Mouse (Mus musculus) hindbrain, embryonic 14.5 days (tissue): Measurements from ENCODE around the gene Cul9. TPM values are rescaled to one million over a fixed set of nuclear protein-coding genes. Genes with fewer than 3 reads are reported as not detected.
A peak's percentile ranks its signal among the peaks of the same experiment; 100 is the strongest.

Source experiments
- ATAC-seq: fragments of 200-750 bp; cut with Nextera tagmentation; 2 replicates; pipeline ENCODE4 v1.8.0; 2017; ENCODE audit warnings: moderate number of reproducible peaks, mild to moderate bottlenecking, moderate TSS enrichment, moderate library complexity; ENCODE audit not compliant: low FRiP score
- DNase-seq: peaks from one replicate; pipeline ENCODE4 v3.0.0-alpha.2; 2015; ENCODE audit warnings: low spot score
- H3K27ac ChIP-seq: fragments of 300-500 bp; sonication (generic); 2 replicates; pipeline ENCODE4 v1.5.1; 2014; ENCODE audit warnings: mild to moderate bottlenecking, moderate library complexity
- H3K27me3 ChIP-seq: fragments of 300-500 bp; sonication (generic); 2 replicates; pipeline ENCODE4 v1.6.1; 2014; ENCODE audit warnings: mild to moderate bottlenecking, low read length, mixed read lengths; ENCODE audit not compliant: control insufficient read depth, insufficient read depth
- H3K36me3 ChIP-seq: fragments of 300-500 bp; sonication (generic); replicated peaks from 2 replicates; pipeline ENCODE4 v1.6.1; 2014; ENCODE audit not compliant: control insufficient read depth, insufficient read depth
- H3K4me1 ChIP-seq: fragments of 300-500 bp; sonication (generic); replicated peaks from 2 replicates; pipeline ENCODE4 v1.6.1; 2014; ENCODE audit warnings: antibody characterized with exemption, low read length, mixed read lengths; ENCODE audit not compliant: control insufficient read depth, insufficient read depth
- H3K4me2 ChIP-seq: fragments of 300-500 bp; sonication (generic); replicated peaks from 2 replicates; pipeline ENCODE4 v1.6.1; 2014; ENCODE audit warnings: mild to moderate bottlenecking, moderate library complexity
- H3K4me3 ChIP-seq: fragments of 300-500 bp; sonication (generic); replicated peaks from 2 replicates; pipeline ENCODE4 v1.5.1; 2014; ENCODE audit warnings: mild to moderate bottlenecking, low read length
- H3K9ac ChIP-seq: fragments of 300-500 bp; sonication (generic); 2 replicates; pipeline ENCODE4 v1.6.1; 2014
- H3K9me3 ChIP-seq: fragments of 300-500 bp; sonication (generic); 2 replicates; pipeline ENCODE4 v1.6.1; 2016; ENCODE audit warnings: low read length; ENCODE audit not compliant: control insufficient read depth
- WGBS: fragments of 180-500 bp; shearing (Covaris S2); extraction: QIAGEN DNeasy Blood & Tissue Kit; methylation state at CpG from one replicate; pipeline ENCODE4 v1.1.7; 2014; 5-methylcytosine and 5-hydroxymethylcytosine counted together
- polyA plus RNA-seq: library from polyadenylated mRNA; unstranded; fragments of >200 nt; fragmentation: Nextera tagmentation; extraction: Ambion mirVana; gene quantifications from 2 replicates; pipeline ENCODE4 v1.2.1, GENCODE M21; 2014

Cul9 gene
- polyA plus RNA-seq, 1 experiment from 2014 or later, result 14.7 TPM

GRCm38 (mm10) chr17:46555673-46556583, 9.7 kb upstream of the Cul9 start, which contains the start of gene Srf:
Srf (minus strand) TSS chr17:46556175.
- H3K4me2 ChIP-seq, result peak within 1 kb of the TSS; percentile 74
- no peaks in the 10 kb centered on the region for H3K27me3 ChIP-seq
- H3K4me1 ChIP-seq, result peaks cover 29% of the 10 kb centered on the region
- peak; percentile 98 for DNase-seq
- H3K9me3 ChIP-seq, result no peaks in the 10 kb centered on the region
- peak; percentile 95 for ATAC-seq
- H3K4me3 ChIP-seq, result peak within 1 kb of the TSS; percentile 99
- peak within 1 kb of the TSS; percentile 93 for H3K27ac ChIP-seq
- peaks cover 17% of the 10 kb centered on the region for H3K36me3 ChIP-seq
- H3K9ac ChIP-seq, result peak within 1 kb of the TSS; percentile 99
- under 1% methylated on average over 78 of the region's 87 CpGs for WGBS

GRCm38 (mm10) chr17:46554977-46555672, 8.9 kb upstream of the Cul9 start:
- Histone ChIP-seq H3K27me3 (no peaks in the 10 kb centered on the region), H3K36me3 (peaks cover 25% of the 10 kb centered on the region), H3K27ac (peak overlapping the region; percentile 93), H3K9me3 (no peaks in the 10 kb centered on the region), H3K9ac (peak overlapping the region; percentile 99), H3K4me1 (peaks cover 29% of the 10 kb centered on the region), H3K4me3 (peak overlapping the region; percentile 99), H3K4me2 (peak overlapping the region; percentile 74)
- under 1% methylated on average over 65 of the region's 75 CpGs for WGBS
- DNase-seq (no peak), ATAC-seq (no peak; the same call in 1 of the 2 replicates)

GRCm38 (mm10) chr17:46554646-46554976, 8.4 kb upstream of the Cul9 start:
- H3K9ac ChIP-seq, result peak overlapping the region; percentile 99
- H3K4me2 ChIP-seq, result peak overlapping the region; percentile 74
- H3K27ac ChIP-seq, result peak overlapping the region; percentile 93
- no peaks in the 10 kb centered on the region for H3K9me3 ChIP-seq
- H3K36me3 ChIP-seq, result peaks cover 30% of the 10 kb centered on the region
- 2% methylated on average over 11 of the region's 11 CpGs for WGBS
- ATAC-seq, result no peak
- peaks cover 29% of the 10 kb centered on the region for H3K4me1 ChIP-seq
- peak overlapping the region; percentile 99 for H3K4me3 ChIP-seq
- H3K27me3 ChIP-seq, result no peaks in the 10 kb centered on the region
- no peak for DNase-seq

- DNase-seq (no peak), ATAC-seq (no peak)
- peaks cover 36% of the 10 kb centered on the region for H3K36me3 ChIP-seq
- no peaks in the 10 kb centered on the region for H3K27me3 ChIP-seq
- peaks cover 29% of the 10 kb centered on the region for H3K4me1 ChIP-seq
- peak overlapping the region; percentile 74 for H3K4me2 ChIP-seq
- H3K9me3 ChIP-seq, result no peaks in the 10 kb centered on the region
- H3K9ac ChIP-seq, result peak overlapping the region; percentile 99
- WGBS, result 70% methylated on average over 3 of the region's 3 CpGs
- no peak overlapping the region for H3K27ac ChIP-seq
- H3K4me3 ChIP-seq, result peak overlapping the region; percentile 99
These were observed 7.7 kb upstream of the Cul9 start for GRCm38 (mm10) chr17:46553926-46554325.

- H3K9me3 ChIP-seq, result no peaks in the 10 kb centered on the region
- DNase-seq, result no peak
- peaks cover 29% of the 10 kb centered on the region for H3K4me1 ChIP-seq
- peak overlapping the region; percentile 49; the same call in 1 of the 2 replicates for H3K27ac ChIP-seq
- peak overlapping the region; percentile 99; the same call in 1 of the 2 replicates for H3K9ac ChIP-seq
- peak overlapping the region; percentile 99 for H3K4me3 ChIP-seq
- 49% methylated on average over 11 of the region's 11 CpGs for WGBS
- H3K4me2 ChIP-seq, result peak overlapping the region; percentile 74
- no peak for ATAC-seq
- peaks cover 41% of the 10 kb centered on the region for H3K36me3 ChIP-seq
- peaks cover 1% of the 10 kb centered on the region; the same call in 1 of the 2 replicates for H3K27me3 ChIP-seq
These were observed 7.3 kb upstream of the Cul9 start for GRCm38 (mm10) chr17:46553469-46553868.

DNA sequence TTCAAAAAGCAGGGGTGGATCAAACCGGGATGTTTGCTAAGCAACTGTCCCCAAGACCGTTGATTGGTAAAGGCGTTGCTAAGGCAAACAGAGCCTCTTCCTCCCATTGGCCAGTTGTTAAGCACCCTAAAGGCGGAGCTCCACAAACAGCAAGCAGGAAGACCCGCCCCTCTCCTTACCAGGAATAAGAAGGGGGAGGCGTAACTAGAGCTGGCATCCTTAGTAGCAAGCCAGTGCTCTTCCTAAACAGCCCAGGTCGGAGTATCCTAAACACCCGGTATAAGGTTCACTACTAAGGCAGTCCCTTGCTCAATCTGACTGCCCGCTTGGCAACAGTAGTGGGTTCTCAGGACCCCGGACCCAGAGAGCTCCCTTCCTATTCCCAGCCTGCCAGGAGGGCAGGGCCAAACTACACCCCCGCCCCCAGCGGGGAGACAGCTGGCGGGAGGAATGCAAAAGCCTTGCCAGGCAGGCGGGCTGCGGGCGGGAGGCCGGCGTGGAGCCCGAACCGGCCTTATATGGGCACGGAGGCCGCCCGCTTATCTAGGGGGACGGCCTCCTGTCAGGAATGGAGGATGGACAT, 6.7 kb upstream of the Cul9 start:
- peak overlapping the region; percentile 99 for H3K4me3 ChIP-seq
- no peaks in the 10 kb centered on the region for H3K9me3 ChIP-seq
- 3% methylated on average over 24 of the region's 24 CpGs for WGBS
- H3K9ac ChIP-seq, result peak overlapping the region; percentile 99; the same call in 1 of the 2 replicates
- H3K36me3 ChIP-seq, result peaks cover 46% of the 10 kb centered on the region
- peak overlapping the region; percentile 74 for H3K4me2 ChIP-seq
- ATAC-seq (peak; percentile 75), DNase-seq (peak; percentile 85)
- H3K27me3 ChIP-seq, result peaks cover 5% of the 10 kb centered on the region; the same call in 1 of the 2 replicates
- peaks cover 29% of the 10 kb centered on the region for H3K4me1 ChIP-seq
- peak overlapping the region; percentile 49 for H3K27ac ChIP-seq

DNA sequence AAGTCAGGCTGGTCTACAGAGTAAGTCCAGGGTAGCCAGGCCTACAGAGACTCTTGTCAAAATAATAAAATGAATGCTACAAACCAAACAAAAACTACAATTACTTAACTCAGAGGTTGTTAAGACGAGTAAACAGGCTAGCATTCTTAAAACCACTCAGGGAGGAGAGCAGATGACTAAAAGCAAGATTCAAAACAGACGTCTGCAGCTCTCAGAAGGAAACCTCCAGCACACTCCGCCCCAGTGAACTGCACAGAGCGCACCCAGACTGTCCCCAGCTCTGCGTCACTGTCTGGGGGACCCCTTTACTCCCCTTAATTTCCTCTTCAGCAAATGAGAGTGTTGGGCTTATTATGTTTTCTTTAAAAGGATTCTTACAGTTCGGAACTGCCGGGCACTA, 6.0 kb upstream of the Cul9 start:
- 84% methylated on average over 7 of the region's 7 CpGs for WGBS
- H3K9me3 ChIP-seq, result no peaks in the 10 kb centered on the region
- H3K27ac ChIP-seq, result no peak overlapping the region

GRCm38 (mm10) chr17:46551369-46551768, 5.2 kb upstream of the Cul9 start:
- DNase-seq, result no peak

More for the DNA sequence above, 6.0 kb upstream of the Cul9 start:
- Histone ChIP-seq H3K4me1 (peaks cover 29% of the 10 kb centered on the region), H3K27me3 (peaks cover 7% of the 10 kb centered on the region; the same call in 1 of the 2 replicates), H3K36me3 (peaks cover 46% of the 10 kb centered on the region), H3K9ac (0 out of 2 replicates have a peak overlapping the region, but pooled peaks have one; percentile 11), H3K4me3 (peak overlapping the region; percentile 99; the same call in 1 of the 2 replicates), H3K4me2 (peak overlapping the region; percentile 74)
- ATAC-seq (no peak), DNase-seq (no peak)

More at GRCm38 (mm10) chr17:46551369-46551768, 5.2 kb upstream of the Cul9 start:
- no peak overlapping the region for H3K27ac ChIP-seq
- no peaks in the 10 kb centered on the region for H3K9me3 ChIP-seq
- no peak overlapping the region for H3K4me2 ChIP-seq
- H3K36me3 ChIP-seq, result peaks cover 46% of the 10 kb centered on the region
- ATAC-seq, result no peak
- 95% methylated on average over 6 of the region's 6 CpGs for WGBS
- no peak overlapping the region for H3K9ac ChIP-seq
- H3K4me1 ChIP-seq, result peaks cover 30% of the 10 kb centered on the region
- no peak overlapping the region for H3K4me3 ChIP-seq
- peaks cover 7% of the 10 kb centered on the region; the same call in 1 of the 2 replicates for H3K27me3 ChIP-seq
